Mouse (Mus musculus) E14TG2a.4 (cell line): ENCODE measurements at regions not wholly inside any gene's neighbourhood (a gene's known extent, or its start where the extent isn't known, plus 50 kb on each side); places are given as distances from the start of the nearest gene placed in this dataset.

Experiments
- H3K27me3 ChIP-seq: 2 replicates; pipeline ENCODE4 v1.6.1; 2014; ENCODE audit warnings: low read length, control low read depth; ENCODE audit not compliant: insufficient read depth
- H3K36me3 ChIP-seq: 2 replicates; pipeline ENCODE4 v1.6.1; 2014; ENCODE audit warnings: low read length, control low read depth; ENCODE audit not compliant: insufficient read depth
- H3K4me1 ChIP-seq: replicated peaks from 2 replicates; pipeline ENCODE4 v1.6.1; 2014; ENCODE audit warnings: low read depth, low read length, control low read depth
- H3K4me3 ChIP-seq: replicated peaks from 2 replicates; pipeline ENCODE4 v1.5.1; 2014; ENCODE audit warnings: mild to moderate bottlenecking, low read length
- H3K9me3 ChIP-seq: 2 replicates; pipeline ENCODE4 v1.6.1; 2014; ENCODE audit warnings: low read length, control low read depth
- CTCF ChIP-seq: conservative IDR thresholded peaks from 2 replicates; pipeline ENCODE4 v1.5.1; 2014; ENCODE audit warnings: low read length
- NANOG ChIP-seq: IDR thresholded peaks from 2 replicates; pipeline ENCODE4 v1.6.1; 2014; ENCODE audit warnings: borderline replicate concordance, low read length, mixed read lengths
- POU5F1 ChIP-seq: IDR thresholded peaks from 2 replicates; pipeline ENCODE4 v1.6.1; 2014; ENCODE audit warnings: low read length, borderline replicate concordance

DNA sequence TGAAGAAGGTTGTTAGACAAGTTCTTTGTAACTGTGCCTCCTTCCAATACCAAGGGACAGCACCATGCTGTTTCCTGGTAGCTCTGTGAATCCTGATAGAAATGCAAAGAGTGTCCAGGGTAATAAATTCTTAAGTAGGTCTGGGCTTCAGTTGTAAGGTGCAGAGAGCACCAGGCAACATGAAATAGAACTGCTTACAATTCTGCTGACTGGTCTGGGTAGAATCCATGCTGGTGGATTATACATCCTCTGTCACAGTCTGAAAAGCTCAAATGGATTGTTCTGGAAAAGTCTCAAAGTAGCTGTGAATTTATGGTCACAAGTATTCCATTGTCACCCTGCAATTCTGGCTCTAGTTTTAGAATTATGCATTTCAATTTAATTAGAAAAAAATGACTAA is 251.7 kb downstream of the Fam84b start:
- TF ChIP-seq POU5F1: no peak
- TF ChIP-seq NANOG: no peak
- TF ChIP-seq CTCF: no peak

DNA sequence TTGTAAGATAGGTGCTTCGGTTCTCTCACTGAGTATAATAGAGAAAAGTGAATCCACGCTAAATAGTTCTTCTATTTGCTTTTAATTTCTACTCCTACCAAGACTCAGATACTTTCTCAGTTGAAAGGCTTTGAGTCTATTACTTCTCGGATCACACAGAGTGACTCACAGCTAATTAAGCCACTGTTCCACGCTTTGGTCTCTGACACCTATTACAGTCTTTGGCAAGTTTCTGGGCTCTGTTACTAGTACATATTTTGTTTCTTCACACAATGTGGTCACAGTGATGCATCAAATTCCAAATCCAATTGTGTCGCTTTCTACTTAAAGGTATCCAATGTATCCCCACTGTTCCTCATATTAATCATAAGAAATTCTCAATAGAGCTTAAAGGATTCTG is 276.5 kb downstream of the Fam84b start:
- no peaks in the 10 kb centered on the region for H3K27me3 ChIP-seq
- TF ChIP-seq NANOG (no peak), POU5F1 (no peak), CTCF (no peak)
- H3K4me1 ChIP-seq: no peaks in the 10 kb centered on the region
- no peaks in the 10 kb centered on the region for H3K36me3 ChIP-seq
- no peak overlapping the region for H3K4me3 ChIP-seq
- no peaks in the 10 kb centered on the region for H3K9me3 ChIP-seq

More for the DNA sequence above, 251.7 kb downstream of the Fam84b start:
- H3K27me3 ChIP-seq: no peaks in the 10 kb centered on the region
- H3K9me3 ChIP-seq: peaks cover 5% of the 10 kb centered on the region; the same call in 1 of the 2 replicates
- H3K4me3 ChIP-seq: no peak overlapping the region
- H3K4me1 ChIP-seq: no peaks in the 10 kb centered on the region
- no peaks in the 10 kb centered on the region for H3K36me3 ChIP-seq

DNA sequence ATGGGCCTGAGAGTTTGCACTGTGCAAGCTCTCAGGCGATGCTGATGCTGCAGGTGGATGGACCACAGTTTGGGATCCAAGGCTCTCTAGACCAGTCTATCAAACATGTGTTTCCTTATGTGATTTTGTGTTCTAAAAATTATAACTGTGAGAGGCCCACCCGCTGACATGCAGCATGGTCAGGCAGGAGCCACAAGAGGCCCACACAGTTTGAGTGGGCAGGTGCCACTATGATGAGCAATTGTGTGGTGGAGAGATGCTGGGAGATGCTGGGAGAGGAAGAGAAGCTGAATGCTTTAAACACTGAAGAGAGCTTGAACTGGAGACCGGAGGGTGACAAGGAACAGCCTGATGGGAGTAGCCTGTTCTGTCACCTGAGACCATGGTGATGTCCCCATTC is 287.3 kb downstream of the Fam84b start:
- H3K4me1 ChIP-seq: no peaks in the 10 kb centered on the region

DNA sequence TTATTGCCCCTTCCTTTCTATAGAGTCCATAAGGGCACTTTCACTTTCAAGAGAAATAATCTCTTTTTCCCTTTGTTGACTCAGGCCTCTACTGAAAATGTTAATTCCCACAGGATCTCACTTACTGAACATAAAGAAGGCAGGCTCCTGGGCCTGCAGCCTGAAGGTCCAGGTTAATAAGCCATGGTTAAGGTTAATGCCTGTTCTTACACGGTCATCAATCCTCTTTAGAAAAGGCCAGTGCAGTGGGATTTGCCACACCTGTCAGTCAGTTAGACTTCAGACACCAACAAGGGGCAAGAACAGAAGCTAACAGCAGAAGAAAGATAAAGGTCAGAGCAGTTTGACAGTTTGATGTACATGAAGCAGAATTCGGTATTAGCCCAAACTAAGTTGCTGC is 288.6 kb downstream of the Fam84b start:
- no peaks in the 10 kb centered on the region for H3K36me3 ChIP-seq
- no peaks in the 10 kb centered on the region for H3K4me1 ChIP-seq
- no peaks in the 10 kb centered on the region for H3K9me3 ChIP-seq
- no peak overlapping the region for H3K4me3 ChIP-seq
- no peaks in the 10 kb centered on the region for H3K27me3 ChIP-seq
- TF ChIP-seq CTCF: no peak
- TF ChIP-seq NANOG: no peak
- no peak for TF ChIP-seq POU5F1

More for the DNA sequence above, 287.3 kb downstream of the Fam84b start:
- Histone ChIP-seq H3K4me3 (no peak overlapping the region), H3K9me3 (no peaks in the 10 kb centered on the region), H3K27me3 (no peaks in the 10 kb centered on the region), H3K36me3 (no peaks in the 10 kb centered on the region)
- TF ChIP-seq POU5F1: no peak
- TF ChIP-seq CTCF: no peak
- no peak for TF ChIP-seq NANOG

DNA sequence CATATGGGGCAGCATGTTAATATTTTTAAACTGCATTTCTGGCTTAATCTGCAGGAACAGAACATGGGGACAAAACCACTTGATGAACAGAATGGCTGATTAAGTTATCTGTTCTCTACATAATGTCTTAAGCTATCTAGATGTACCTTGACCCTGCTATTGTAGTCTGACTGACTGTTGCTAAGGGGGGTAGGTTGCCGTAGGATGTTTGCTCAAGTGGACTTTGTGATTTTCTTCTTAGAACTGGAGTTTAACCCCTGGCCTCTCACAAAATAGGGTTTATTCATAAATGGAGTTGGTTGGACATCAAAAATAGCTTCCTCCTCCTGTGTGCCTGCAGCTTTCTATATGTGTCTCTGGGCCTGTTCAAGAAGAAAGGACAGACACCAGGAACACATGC is 292.9 kb downstream of the Fam84b start:
- TF ChIP-seq NANOG: no peak
- no peak for TF ChIP-seq CTCF
- TF ChIP-seq POU5F1: no peak
- Histone ChIP-seq H3K9me3 (peaks cover 9% of the 10 kb centered on the region), H3K36me3 (no peaks in the 10 kb centered on the region), H3K4me3 (no peak overlapping the region), H3K4me1 (peaks cover 9% of the 10 kb centered on the region), H3K27me3 (no peaks in the 10 kb centered on the region)

DNA sequence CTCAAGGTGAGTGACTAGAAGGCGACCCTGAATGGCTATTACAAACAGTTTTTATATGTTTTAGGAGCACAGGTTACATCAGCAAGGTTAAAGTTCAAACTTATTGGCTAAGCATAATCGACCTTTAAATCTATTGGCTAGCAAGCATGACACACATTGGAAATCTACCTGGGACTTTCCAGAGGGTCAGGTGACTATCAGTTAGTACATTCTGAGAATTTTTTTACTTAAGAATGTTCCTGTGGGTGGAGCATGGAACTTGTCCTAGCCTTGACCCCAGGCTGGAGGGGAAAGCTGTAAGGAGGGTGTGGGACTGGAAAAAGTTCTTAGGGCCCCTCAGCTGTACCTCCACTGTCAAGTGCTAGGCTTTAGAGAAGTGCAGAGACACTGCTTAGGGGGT is 297.9 kb downstream of the Fam84b start:
- no peak overlapping the region for H3K4me3 ChIP-seq
- TF ChIP-seq CTCF (no peak), NANOG (no peak), POU5F1 (no peak)

DNA sequence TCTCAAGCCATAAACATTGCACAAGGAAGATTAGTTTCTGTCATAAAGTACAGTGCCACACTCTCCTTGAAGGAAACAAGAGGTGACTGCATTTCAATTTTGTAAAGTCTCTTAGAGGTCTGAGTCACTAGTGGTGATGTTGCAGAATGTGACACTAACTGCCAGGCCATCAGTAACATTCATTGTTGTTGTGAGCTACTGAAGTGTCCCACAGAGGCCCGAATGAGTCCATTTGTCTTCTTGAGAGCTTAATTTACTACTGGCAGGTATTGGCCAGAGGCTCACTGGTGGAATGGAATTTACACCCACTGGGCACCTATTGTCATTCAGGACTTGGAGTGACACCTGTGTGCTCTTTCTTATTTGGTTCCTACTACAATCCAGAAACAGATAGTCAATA is 299.0 kb downstream of the Fam84b start:
- Histone ChIP-seq H3K27me3 (no peaks in the 10 kb centered on the region), H3K36me3 (no peaks in the 10 kb centered on the region), H3K4me1 (peaks cover 26% of the 10 kb centered on the region), H3K4me3 (no peak overlapping the region), H3K9me3 (peaks cover 14% of the 10 kb centered on the region)
- TF ChIP-seq POU5F1 (peak; percentile 49; the same call in 1 of the 2 replicates), CTCF (no peak), NANOG (peak; percentile 97)

More for the DNA sequence above, 297.9 kb downstream of the Fam84b start:
- Histone ChIP-seq H3K36me3 (no peaks in the 10 kb centered on the region), H3K9me3 (peaks cover 14% of the 10 kb centered on the region), H3K27me3 (no peaks in the 10 kb centered on the region), H3K4me1 (peaks cover 26% of the 10 kb centered on the region)

DNA sequence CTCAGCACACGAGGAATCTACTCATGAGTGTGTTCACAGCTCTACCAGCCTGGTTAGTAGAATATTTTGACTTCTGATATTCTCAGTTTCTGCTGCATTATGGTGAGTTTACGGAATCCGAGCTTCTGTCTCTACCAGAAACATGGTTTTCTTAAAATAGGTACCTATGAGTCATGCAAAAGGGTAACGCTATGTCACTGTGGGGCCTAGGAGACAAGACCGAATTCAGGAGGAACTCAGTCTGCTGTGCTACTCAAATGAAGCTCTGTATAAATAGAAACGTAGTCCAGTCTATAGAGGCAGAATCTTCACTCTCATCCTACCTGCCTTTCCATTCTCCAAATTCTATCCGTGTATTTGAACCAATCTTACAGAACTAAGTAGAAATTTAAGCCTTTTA is 305.5 kb downstream of the Fam84b start:
- H3K9me3 ChIP-seq: no peaks in the 10 kb centered on the region
- no peaks in the 10 kb centered on the region for H3K4me1 ChIP-seq
- H3K4me3 ChIP-seq: no peak overlapping the region
- no peaks in the 10 kb centered on the region for H3K36me3 ChIP-seq
- no peak for TF ChIP-seq POU5F1
- TF ChIP-seq CTCF: no peak
- TF ChIP-seq NANOG: no peak
- H3K27me3 ChIP-seq: no peaks in the 10 kb centered on the region

DNA sequence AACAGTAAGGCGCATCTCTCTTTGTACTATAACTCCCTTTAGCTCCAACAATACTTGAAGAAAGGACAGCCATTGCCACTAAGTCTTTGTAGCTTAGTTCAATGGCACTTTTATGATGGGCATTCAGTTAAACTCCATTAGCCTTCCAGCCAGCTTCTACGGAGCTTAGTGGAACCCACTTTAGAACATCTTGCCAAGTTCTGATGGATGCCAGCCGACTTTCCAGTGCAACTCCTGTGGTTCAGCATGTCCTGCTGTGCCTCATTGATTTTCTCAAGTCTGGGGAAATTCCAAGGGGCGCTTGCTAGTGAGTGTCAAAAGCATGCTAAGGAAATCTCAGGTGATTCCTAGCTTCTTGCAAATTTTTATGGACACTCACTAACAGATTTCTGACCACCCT is 316.4 kb downstream of the Fam84b start:
- H3K4me3 ChIP-seq: no peak overlapping the region
- TF ChIP-seq POU5F1: no peak
- no peak for TF ChIP-seq CTCF
- no peak for TF ChIP-seq NANOG
- H3K36me3 ChIP-seq: no peaks in the 10 kb centered on the region
- no peaks in the 10 kb centered on the region for H3K4me1 ChIP-seq
- no peaks in the 10 kb centered on the region for H3K27me3 ChIP-seq
- H3K9me3 ChIP-seq: no peaks in the 10 kb centered on the region
